Mouse (Mus musculus): Measurements from ENCODE around the gene Sdhb. TPM values are rescaled to one million over a fixed set of nuclear protein-coding genes. Genes with fewer than 3 reads are reported as not detected.

Sdhb gene
- total and polyA plus RNA-seq, 3 experiments, result 292 to 414 (median 342) TPM

GRCm38 (mm10) chr4:140961467-140962206 is 634 bp downstream of the Sdhb start (continued):
- TF ChIP-seq HCFC1 (IDR thresholded peaks at IDR 0.05; ENCODE audit: low read depth, low read length) (no peak), MAX (IDR thresholded peaks at IDR 0.05; ENCODE audit: low read length) (no peak; the same call in 1 of the 2 replicates), MYC (IDR thresholded peaks at IDR 0.05; ENCODE audit: low read depth, low read length) (no peak), USF1 (IDR thresholded peaks at IDR 0.05; ENCODE audit: low read depth, low read length) (no peak), JUND (IDR thresholded peaks at IDR 0.05; ENCODE audit: low read depth, low read length) (no peak), USF2 (IDR thresholded peaks at IDR 0.05; ENCODE audit: borderline replicate concordance in 1 of 2, insufficient read depth in 1 of 2, low read depth in 1 of 2, low read length in 2 of 2) (no peak)

DNA sequence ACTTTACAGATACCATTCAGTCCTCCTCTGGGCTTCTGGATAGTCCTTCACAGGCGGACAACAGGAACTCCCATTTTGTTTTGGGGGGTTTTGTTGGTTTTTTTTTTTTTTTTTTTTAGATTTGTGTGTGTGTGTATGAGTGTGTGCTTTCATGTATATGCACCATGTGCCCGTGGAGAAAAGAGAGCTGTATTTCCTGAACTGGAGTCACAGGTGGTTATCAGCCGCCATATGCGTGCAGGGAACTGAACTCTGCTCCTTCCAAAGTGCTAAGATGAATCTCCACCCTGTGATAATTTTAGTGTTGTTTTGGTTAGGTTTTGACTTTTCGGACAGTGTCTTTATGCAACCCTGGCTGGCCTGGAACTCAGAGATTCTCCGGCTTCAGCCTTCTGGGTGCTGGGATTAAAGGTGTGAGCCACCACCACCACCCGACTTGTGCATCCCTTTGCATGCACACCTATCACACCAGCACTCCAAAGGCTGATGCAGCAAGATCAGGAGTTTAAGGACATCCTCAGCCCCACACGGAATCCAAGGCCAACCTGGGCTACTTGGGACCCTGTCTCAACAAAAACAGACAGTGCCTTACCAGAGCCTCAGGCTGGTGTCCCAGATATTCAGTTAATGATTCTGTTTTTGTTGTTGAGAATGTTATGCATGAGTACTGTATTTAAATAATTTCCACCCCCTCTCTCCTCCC is 1.4 kb downstream of the Sdhb start:
- no peaks in the 10 kb centered on the region for H3K27me3 ChIP-seq (ENCODE audit: control insufficient read depth in 1 of 2, insufficient read depth in 2 of 2, low read length in 2 of 2)
- H3K4me3 ChIP-seq (ENCODE audit: control insufficient read depth in 1 of 2, insufficient read depth in 1 of 2, low read depth in 2 of 2, low read length in 2 of 2), result peak overlapping the region; percentile 90
- peak overlapping the region; percentile 40; the same call in 1 of the 2 replicates for H3K27ac ChIP-seq (ENCODE audit: control insufficient read depth, low read depth, low read length)
- H3K36me3 ChIP-seq (ENCODE audit: control insufficient read depth in 1 of 2, insufficient read depth in 2 of 2, low read length in 2 of 2), result peaks cover 0 to 18% of the 10 kb centered on the region in 2 experiments; a peak in 2 of 4 replicates
- peak overlapping the region; percentile 91 for H3K9ac ChIP-seq (ENCODE audit: control insufficient read depth, low read depth, low read length, poor library complexity, severe bottlenecking)
- DNase-seq (ENCODE audit: low read depth, low spot score), result peak; percentile 37
- no peaks in the 10 kb centered on the region for H3K9me3 ChIP-seq (replicated peaks; ENCODE audit: insufficient read depth, low read length)
- peaks cover 7 to 25% of the 10 kb centered on the region in 2 experiments for H3K4me1 ChIP-seq (ENCODE audit: control insufficient read depth in 1 of 2, insufficient read depth in 2 of 2, low read length in 2 of 2)
- TF ChIP-seq USF2 (IDR thresholded peaks at IDR 0.05; ENCODE audit: borderline replicate concordance in 1 of 2, insufficient read depth in 1 of 2, low read depth in 1 of 2, low read length in 2 of 2), result no peak
- TF ChIP-seq MAX (IDR thresholded peaks at IDR 0.05; ENCODE audit: low read length), result peak; percentile 59
- 0 out of 2 replicates have a peak, but pooled peaks have one; percentile 16 for TF ChIP-seq MXI1 (IDR thresholded peaks at IDR 0.05; ENCODE audit: low read depth, low read length)
- peak; percentile 81 for TF ChIP-seq MYC (IDR thresholded peaks at IDR 0.05; ENCODE audit: low read depth, low read length)
- H3K79me2 ChIP-seq (ENCODE audit: control insufficient read depth, insufficient read depth, low read length, poor library complexity), result peaks cover 19% of the 10 kb centered on the region

GRCm38 (mm10) chr4:140962950-140963349 is 1.9 kb downstream of the Sdhb start:
- Histone ChIP-seq H3K4me3 (ENCODE audit: control insufficient read depth in 1 of 2, insufficient read depth in 1 of 2, low read depth in 2 of 2, low read length in 2 of 2) (peak overlapping the region in 1 of 2 experiments; percentile 5; a peak in 1 of 4 replicates), H3K4me1 (ENCODE audit: control insufficient read depth in 1 of 2, insufficient read depth in 2 of 2, low read length in 2 of 2) (peaks cover 7 to 24% of the 10 kb centered on the region in 2 experiments), H3K36me3 (ENCODE audit: control insufficient read depth in 1 of 2, insufficient read depth in 2 of 2, low read length in 2 of 2) (peaks cover 0 to 17% of the 10 kb centered on the region in 2 experiments; a peak in 2 of 4 replicates), H3K9ac (ENCODE audit: control insufficient read depth, low read depth, low read length, poor library complexity, severe bottlenecking) (peak overlapping the region; percentile 91), H3K27me3 (ENCODE audit: control insufficient read depth in 1 of 2, insufficient read depth in 2 of 2, low read length in 2 of 2) (no peaks in the 10 kb centered on the region), H3K79me2 (ENCODE audit: control insufficient read depth, insufficient read depth, low read length, poor library complexity) (peaks cover 19% of the 10 kb centered on the region), H3K9me3 (replicated peaks; ENCODE audit: insufficient read depth, low read length) (no peaks in the 10 kb centered on the region), H3K27ac (ENCODE audit: control insufficient read depth, low read depth, low read length) (0 out of 2 replicates have a peak overlapping the region, but pooled peaks have one; percentile 31)
- DNase-seq (ENCODE audit: low read depth, low spot score), result peak; percentile 68
- no peak for TF ChIP-seq USF2 (IDR thresholded peaks at IDR 0.05; ENCODE audit: borderline replicate concordance in 1 of 2, insufficient read depth in 1 of 2, low read depth in 1 of 2, low read length in 2 of 2)
- TF ChIP-seq BHLHE40 (IDR thresholded peaks at IDR 0.05; ENCODE audit: borderline replicate concordance, low read depth, low read length), result no peak
- no peak for TF ChIP-seq ZC3H11A (IDR thresholded peaks at IDR 0.05; ENCODE audit: low read depth, low read length)
- TF ChIP-seq MAFK (IDR thresholded peaks at IDR 0.05; ENCODE audit: borderline replicate concordance, low read depth, low read length), result no peak
- no peak for TF ChIP-seq ZNF384 (IDR thresholded peaks at IDR 0.05; ENCODE audit: low read depth, low read length)
- TF ChIP-seq E2F4 (IDR thresholded peaks at IDR 0.05; ENCODE audit: borderline replicate concordance, low read depth, low read length), result no peak
- TF ChIP-seq MYB (IDR thresholded peaks at IDR 0.05; ENCODE audit: low read depth, low read length), result no peak
- no peak for TF ChIP-seq ZMIZ1 (IDR thresholded peaks at IDR 0.05; ENCODE audit: low read depth, low read length)
- TF ChIP-seq MYC (IDR thresholded peaks at IDR 0.05; ENCODE audit: low read depth, low read length), result no peak
- no peak for TF ChIP-seq MAX (IDR thresholded peaks at IDR 0.05; ENCODE audit: low read length)
- no peak for TF ChIP-seq POLR2AphosphoS2 (IDR thresholded peaks at IDR 0.05; ENCODE audit: low read length)
- no peak for TF ChIP-seq GATA1 (IDR thresholded peaks at IDR 0.05; ENCODE audit: low read depth, low read length)
- no peak for TF ChIP-seq RCOR1 (IDR thresholded peaks at IDR 0.05; ENCODE audit: low read depth, low read length)
- TF ChIP-seq SIN3A (IDR thresholded peaks at IDR 0.05; ENCODE audit: low read length), result no peak
